Mouse (Mus musculus): ENCODE data around the gene Nrd1.

DNA sequence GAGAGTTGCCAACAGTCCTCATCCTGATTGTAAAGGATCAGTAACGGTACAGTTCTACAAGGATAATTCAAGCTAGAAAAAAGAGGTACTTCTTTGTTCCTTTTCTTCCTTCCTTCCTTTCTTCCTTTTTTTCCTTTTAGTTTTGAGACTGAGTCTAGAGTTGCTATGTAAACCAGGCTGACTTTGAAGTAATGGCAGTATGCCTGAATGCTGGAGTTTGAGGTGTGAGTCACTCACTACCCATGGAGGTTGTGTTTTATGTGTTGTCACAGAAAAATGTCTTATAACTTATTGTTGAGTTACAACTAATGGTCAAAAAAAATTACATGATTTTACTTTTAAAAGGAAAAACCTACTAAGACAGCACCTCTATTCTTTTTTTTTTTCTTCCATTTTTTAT lies 7.6 kb downstream of the Nrd1 start:
- no peak for TF ChIP-seq POLR2A (IDR thresholded peaks at IDR 0.05; ENCODE audit: borderline replicate concordance, control insufficient read depth, low read depth, low read length)
- no peak for TF ChIP-seq CTCF (IDR thresholded peaks at IDR 0.05; ENCODE audit: control insufficient read depth, insufficient read depth, low read length)
